Mouse (Mus musculus) limb, embryonic 15.5 days (tissue): ENCODE results near the gene 2310030G06Rik. TPM values are rescaled to one million over a fixed set of nuclear protein-coding genes. Genes with fewer than 3 reads are reported as not detected.

Experiments
- ATAC-seq: fragments of 200-750 bp; cut with Nextera tagmentation; 2 replicates; pipeline ENCODE4 v1.8.0; 2017; ENCODE audit warnings: low read depth, moderate TSS enrichment; ENCODE audit not compliant: insufficient number of reproducible peaks, low FRiP score, low TSS enrichment
- H3K27ac ChIP-seq: fragments of 300-500 bp; sonication (generic); 2 replicates; pipeline ENCODE4 v1.5.1; 2015; ENCODE audit warnings: moderate library complexity, mild to moderate bottlenecking, inconsistent platforms
- H3K27me3 ChIP-seq: fragments of 300-500 bp; sonication (generic); 2 replicates; pipeline ENCODE4 v1.6.1; 2015; ENCODE audit warnings: inconsistent platforms
- H3K36me3 ChIP-seq: fragments of 300-500 bp; sonication (generic); 2 replicates; pipeline ENCODE4 v1.6.1; 2015; ENCODE audit warnings: inconsistent platforms
- H3K4me1 ChIP-seq: fragments of 300-500 bp; sonication (generic); 2 replicates; pipeline ENCODE4 v1.6.1; 2015; ENCODE audit warnings: inconsistent platforms
- H3K4me2 ChIP-seq: fragments of 300-500 bp; sonication (generic); 2 replicates; pipeline ENCODE4 v1.6.1; 2015; ENCODE audit warnings: mild to moderate bottlenecking, inconsistent platforms
- H3K4me3 ChIP-seq: fragments of 300-500 bp; sonication (generic); 2 replicates; pipeline ENCODE4 v1.5.1; 2015; ENCODE audit warnings: mild to moderate bottlenecking, inconsistent platforms
- H3K9ac ChIP-seq: fragments of 300-500 bp; sonication (generic); 2 replicates; pipeline ENCODE4 v1.6.1; 2015; ENCODE audit warnings: inconsistent platforms
- H3K9me3 ChIP-seq: fragments of 300-500 bp; sonication (generic); 2 replicates; pipeline ENCODE4 v1.6.1; 2016; ENCODE audit warnings: inconsistent platforms
- WGBS: fragments of 180-500 bp; shearing (Covaris S2); methylation state at CpG from one replicate; pipeline ENCODE4 v1.1.7; 2015; 5-methylcytosine and 5-hydroxymethylcytosine counted together
- polyA plus RNA-seq: library from polyadenylated mRNA; unstranded; fragments of >200 nt; fragmentation: Nextera tagmentation; extraction: Ambion mirVana; gene quantifications from 2 replicates; pipeline ENCODE4 v1.2.1, GENCODE M21; 2015

Gene 2310030G06Rik
- 5.6 and 6.7 TPM in 2 replicates for polyA plus RNA-seq

DNA sequence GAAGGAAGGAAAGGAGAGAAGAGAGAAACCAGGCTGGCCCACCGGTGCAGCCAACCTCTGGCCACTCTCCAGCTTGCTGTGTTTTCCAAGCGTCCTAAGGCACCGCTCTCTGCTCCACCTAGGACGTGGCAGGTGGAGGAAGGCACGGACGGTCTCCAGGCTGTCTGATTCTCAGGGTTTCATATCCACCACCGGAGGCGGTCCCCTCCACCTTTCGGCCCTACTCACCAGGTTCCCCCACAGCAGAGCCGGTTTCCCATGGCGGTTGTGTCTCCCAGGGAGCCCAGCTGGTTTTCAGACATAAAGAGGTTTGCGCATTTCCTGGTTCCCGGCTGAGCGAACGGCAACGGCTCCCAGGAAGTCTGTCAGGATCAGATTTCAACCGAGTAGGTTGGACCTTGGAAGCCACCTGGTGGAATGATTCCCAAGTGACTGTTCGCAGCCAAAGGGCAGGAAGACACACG, at the start of gene 2310030G06Rik:
2310030G06Rik (minus strand) TSS at position 323 of the 464 bp plus-strand sequence.
- Histone ChIP-seq H3K4me3 (peak within 1 kb of the TSS; percentile 31), H3K9me3 (no peaks in the 10 kb centered on the region), H3K9ac (peak within 1 kb of the TSS; percentile 8; the same call in 1 of the 2 replicates), H3K27me3 (no peaks in the 10 kb centered on the region), H3K4me1 (peaks cover 12% of the 10 kb centered on the region), H3K27ac (peak within 1 kb of the TSS; percentile 5; the same call in 1 of the 2 replicates), H3K4me2 (peak within 1 kb of the TSS; percentile 45), H3K36me3 (no peaks in the 10 kb centered on the region)
- WGBS, result 2% methylated on average over 19 of the region's 19 CpGs
- no peak for ATAC-seq

- no peaks in the 10 kb centered on the region for H3K27me3 ChIP-seq
- peaks cover 69% of the 10 kb centered on the region for H3K36me3 ChIP-seq
- H3K9me3 ChIP-seq, result no peaks in the 10 kb centered on the region
- H3K4me1 ChIP-seq, result no peaks in the 10 kb centered on the region
- H3K27ac ChIP-seq, result no peak overlapping the region
- H3K4me3 ChIP-seq, result no peak overlapping the region
- no peak for ATAC-seq
- WGBS, result 84% methylated on average over 3 of the region's 3 CpGs
- H3K9ac ChIP-seq, result no peak overlapping the region
- no peak overlapping the region for H3K4me2 ChIP-seq
Observed at GRCm38 (mm10) chr9:50795266-50795665, 48.9 kb upstream of the 2310030G06Rik start.

DNA sequence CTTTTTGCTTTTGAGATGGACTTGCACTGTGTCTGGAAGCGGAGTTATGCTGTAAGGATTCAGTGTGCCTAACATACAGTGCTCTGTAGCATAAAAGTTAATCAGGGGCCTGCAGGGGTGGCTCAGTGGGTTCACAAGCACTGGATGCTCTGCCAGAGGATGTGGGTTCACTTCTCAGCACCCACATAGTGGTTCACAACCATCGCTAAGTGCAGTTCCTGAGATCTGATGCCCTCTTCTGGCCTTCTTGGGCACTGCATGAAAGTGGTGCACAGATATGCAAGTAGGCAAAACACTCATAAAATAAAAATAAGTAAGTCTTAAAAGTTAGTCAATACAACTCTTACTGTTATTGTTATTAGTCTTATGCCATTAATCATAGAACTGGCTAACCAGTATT, 35.8 kb upstream of the 2310030G06Rik start:
- Histone ChIP-seq H3K9me3 (no peaks in the 10 kb centered on the region), H3K27me3 (no peaks in the 10 kb centered on the region), H3K36me3 (peaks cover 75% of the 10 kb centered on the region), H3K4me2 (no peak overlapping the region), H3K27ac (no peak overlapping the region), H3K4me1 (no peaks in the 10 kb centered on the region), H3K4me3 (no peak overlapping the region), H3K9ac (no peak overlapping the region)
- WGBS, result 77% methylated on average over 2 of the region's 2 CpGs
- no peak for ATAC-seq

DNA sequence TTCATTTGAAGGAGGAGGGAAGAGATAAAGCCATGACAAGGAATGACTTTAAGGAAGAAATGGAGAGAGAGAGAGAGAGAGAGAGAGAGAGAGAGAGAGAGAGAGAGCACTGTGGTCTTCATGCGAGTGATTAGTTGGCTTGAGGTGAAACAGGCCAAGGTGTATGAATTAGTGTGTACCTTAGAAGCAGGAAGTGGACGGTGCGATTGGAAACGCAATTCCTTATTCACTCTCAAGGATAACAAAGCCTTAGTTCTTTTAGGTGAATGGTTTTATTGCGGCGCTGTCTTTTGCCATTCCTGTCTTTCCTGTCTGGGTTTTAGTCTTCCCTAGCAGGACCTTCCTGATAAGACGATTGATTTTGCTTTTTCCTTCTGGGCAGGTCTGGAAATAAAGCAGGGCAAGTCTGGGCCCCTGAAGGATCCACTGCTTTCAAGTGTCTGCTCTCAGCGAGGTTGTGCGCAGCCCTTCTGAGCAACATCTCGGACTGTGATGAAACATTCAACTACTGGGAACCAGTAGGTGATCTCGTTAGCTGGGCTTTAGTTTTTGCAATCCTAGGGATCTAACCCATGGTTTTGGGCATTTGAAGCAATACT, 29.9 kb upstream of the 2310030G06Rik start:
- Histone ChIP-seq H3K9me3 (no peaks in the 10 kb centered on the region), H3K9ac (peak overlapping the region; percentile 94; the same call in 1 of the 2 replicates), H3K4me3 (peak overlapping the region; percentile 91), H3K4me2 (peak overlapping the region; percentile 76), H3K27ac (peak overlapping the region; percentile 90; the same call in 1 of the 2 replicates), H3K27me3 (no peaks in the 10 kb centered on the region), H3K36me3 (peaks cover 31% of the 10 kb centered on the region), H3K4me1 (peaks cover 7% of the 10 kb centered on the region)
- ATAC-seq, result no peak
- WGBS, result 51% methylated on average over 11 of the region's 11 CpGs

DNA sequence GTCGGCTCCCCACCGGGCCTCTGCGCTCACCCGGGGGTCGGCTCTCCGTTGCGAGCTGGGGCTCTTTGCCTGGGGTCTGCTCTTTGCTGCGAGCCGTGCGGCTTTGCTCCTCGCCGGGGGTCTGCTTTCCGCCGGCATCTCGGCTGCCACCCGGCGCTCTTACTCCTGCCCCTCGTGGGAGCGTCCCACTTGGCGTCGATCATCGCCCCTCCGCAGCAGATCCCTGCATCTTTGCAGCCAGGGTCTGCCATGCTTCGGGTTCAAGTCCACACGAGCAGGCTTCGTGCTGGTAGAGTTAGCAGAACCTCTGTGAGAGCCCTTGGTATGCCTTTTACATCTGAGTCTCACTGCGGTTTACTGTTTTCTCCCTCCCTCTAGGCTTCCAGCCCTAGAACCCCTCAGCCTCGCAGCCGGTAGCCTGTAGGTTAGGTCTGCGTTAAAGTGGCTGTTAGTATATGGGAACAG, 29.4 kb upstream of the 2310030G06Rik start:
- ATAC-seq, result no peak
- no peaks in the 10 kb centered on the region for H3K27me3 ChIP-seq
- H3K27ac ChIP-seq, result peak overlapping the region; percentile 90
- H3K9ac ChIP-seq, result peak overlapping the region; percentile 94
- peak overlapping the region; percentile 76 for H3K4me2 ChIP-seq
- H3K9me3 ChIP-seq, result no peaks in the 10 kb centered on the region
- H3K4me3 ChIP-seq, result peak overlapping the region; percentile 91
- peaks cover 7% of the 10 kb centered on the region for H3K4me1 ChIP-seq
- peaks cover 28% of the 10 kb centered on the region for H3K36me3 ChIP-seq
- under 1% methylated on average over 30 of the region's 30 CpGs for WGBS

DNA sequence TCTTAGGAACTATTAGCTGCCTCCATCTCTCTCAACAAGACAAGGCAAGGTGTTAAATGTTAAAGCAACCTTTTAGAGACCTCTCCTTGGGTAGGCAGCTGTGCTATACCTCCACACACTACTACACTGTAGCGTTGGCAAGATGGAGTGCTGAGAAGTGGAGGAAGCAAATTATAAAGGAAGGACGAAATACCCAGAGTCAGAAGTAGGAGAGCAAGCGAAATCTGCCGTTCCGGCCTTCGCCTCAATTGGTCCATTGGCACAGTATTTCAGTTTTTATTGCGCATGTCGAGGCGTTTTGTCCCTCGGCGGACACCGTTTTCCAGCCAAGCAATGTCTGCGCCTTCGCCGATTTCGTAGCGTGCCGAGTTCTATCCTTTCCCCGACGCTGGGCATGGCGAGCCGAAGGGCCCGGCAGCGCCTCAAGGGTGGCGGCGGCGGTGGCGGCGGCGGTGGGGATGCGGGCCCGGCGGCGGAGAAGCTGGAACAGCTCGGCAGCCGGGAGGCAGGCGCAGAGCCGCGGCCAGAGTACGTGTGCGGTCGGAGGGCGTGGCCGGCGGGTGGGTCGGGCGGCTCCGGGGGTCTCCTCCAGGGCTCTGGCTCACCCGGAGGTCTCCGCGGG, 28.8 kb upstream of the 2310030G06Rik start, which contains the start of the genes Alg9 and 1110032A03Rik:
Alg9 (plus strand) TSS at position 29 of the 622 bp plus-strand sequence.
1110032A03Rik (minus strand) TSS at position 530 of the 622 bp plus-strand sequence.
- Histone ChIP-seq H3K27ac (peak within 1 kb of the TSS; percentile 90), H3K4me3 (peak within 1 kb of the TSS; percentile 91), H3K9me3 (no peaks in the 10 kb centered on the region), H3K9ac (peak within 1 kb of the TSS; percentile 94), H3K4me1 (peaks cover 7% of the 10 kb centered on the region), H3K27me3 (no peaks in the 10 kb centered on the region), H3K4me2 (peak within 1 kb of the TSS; percentile 76), H3K36me3 (peaks cover 24% of the 10 kb centered on the region)
- peak; percentile 72 for ATAC-seq
- WGBS, result under 1% methylated on average over 51 of the region's 51 CpGs

- no peak for ATAC-seq
- WGBS, result 59% methylated on average over 4 of the region's 4 CpGs
- H3K9me3 ChIP-seq, result no peaks in the 10 kb centered on the region
- H3K4me2 ChIP-seq, result peak overlapping the region; percentile 76
- peaks cover 12% of the 10 kb centered on the region for H3K4me1 ChIP-seq
- no peak overlapping the region for H3K9ac ChIP-seq
- H3K27me3 ChIP-seq, result no peaks in the 10 kb centered on the region
- H3K36me3 ChIP-seq, result peaks cover 14% of the 10 kb centered on the region; the same call in 1 of the 2 replicates
- H3K27ac ChIP-seq, result no peak overlapping the region
- H3K4me3 ChIP-seq, result 0 out of 2 replicates have a peak overlapping the region, but pooled peaks have one; percentile 91
Observed at GRCm38 (mm10) chr9:50774026-50774462, 27.7 kb upstream of the 2310030G06Rik start.

GRCm38 (mm10) chr9:50770011-50770410, 23.7 kb upstream of the 2310030G06Rik start:
- Histone ChIP-seq H3K9ac (no peak overlapping the region), H3K27ac (no peak overlapping the region), H3K4me1 (peaks cover 12% of the 10 kb centered on the region), H3K27me3 (no peaks in the 10 kb centered on the region), H3K4me2 (no peak overlapping the region), H3K9me3 (no peaks in the 10 kb centered on the region), H3K36me3 (peaks cover 9% of the 10 kb centered on the region; the same call in 1 of the 2 replicates), H3K4me3 (no peak overlapping the region)
- no peak for ATAC-seq
- WGBS, result 82% methylated on average over 2 of the region's 2 CpGs

- peak within 1 kb of the TSS; percentile 71 for H3K4me3 ChIP-seq
- peak; percentile 96 for ATAC-seq
- peaks cover 9% of the 10 kb centered on the region; the same call in 1 of the 2 replicates for H3K36me3 ChIP-seq
- H3K4me1 ChIP-seq, result peaks cover 12% of the 10 kb centered on the region
- 3% methylated on average over 59 of the region's 59 CpGs for WGBS
- no peaks in the 10 kb centered on the region for H3K9me3 ChIP-seq
- H3K9ac ChIP-seq, result peak within 1 kb of the TSS; percentile 70
- no peaks in the 10 kb centered on the region for H3K27me3 ChIP-seq
- peak within 1 kb of the TSS; percentile 95 for H3K27ac ChIP-seq
- H3K4me2 ChIP-seq, result peak within 1 kb of the TSS; percentile 76
Observed at GRCm38 (mm10) chr9:50768107-50769002, 22.0 kb upstream of the 2310030G06Rik start, which contains the start of gene Fdxacb1. Fdxacb1 (plus strand) TSS chr9:50768236.

DNA sequence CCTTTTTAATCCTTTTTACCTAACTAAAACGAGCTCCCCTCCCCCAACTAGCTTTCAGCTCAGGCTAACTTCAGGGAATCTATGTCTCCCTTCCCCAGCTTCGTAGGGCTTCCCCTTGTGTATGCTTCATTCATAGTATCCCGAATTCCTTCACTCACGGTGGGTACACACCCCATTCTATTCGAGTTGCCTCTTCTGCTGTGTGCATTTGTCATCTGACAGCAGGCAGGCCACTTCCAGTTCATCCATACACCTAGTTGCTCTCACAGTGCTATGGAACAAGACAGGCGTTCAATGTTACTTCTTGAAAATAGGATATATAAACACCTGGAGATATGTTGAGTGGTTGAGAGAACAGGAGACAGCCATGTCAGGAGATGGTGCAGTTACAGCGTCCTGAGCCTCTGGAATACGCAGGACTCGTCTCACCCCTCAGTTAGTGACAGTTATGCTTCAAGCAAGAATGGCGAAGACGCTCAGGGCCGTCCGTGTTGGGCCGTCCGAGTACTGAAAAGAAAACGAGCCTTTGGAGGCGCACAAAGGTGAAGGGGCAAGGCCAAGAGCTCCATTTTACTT, 21.3 kb upstream of the 2310030G06Rik start:
- H3K27me3 ChIP-seq, result no peaks in the 10 kb centered on the region
- peaks cover 12% of the 10 kb centered on the region for H3K4me1 ChIP-seq
- peak overlapping the region; percentile 95 for H3K27ac ChIP-seq
- H3K9me3 ChIP-seq, result no peaks in the 10 kb centered on the region
- peaks cover 9% of the 10 kb centered on the region; the same call in 1 of the 2 replicates for H3K36me3 ChIP-seq
- peak overlapping the region; percentile 76 for H3K4me2 ChIP-seq
- H3K4me3 ChIP-seq, result peak overlapping the region; percentile 71
- 5% methylated on average over 17 of the region's 17 CpGs for WGBS
- peak overlapping the region; percentile 70 for H3K9ac ChIP-seq
- ATAC-seq, result no peak

GRCm38 (mm10) chr9:50763331-50763730, 17.0 kb upstream of the 2310030G06Rik start:
- Histone ChIP-seq H3K4me1 (peaks cover 4% of the 10 kb centered on the region), H3K9me3 (no peaks in the 10 kb centered on the region), H3K36me3 (no peaks in the 10 kb centered on the region), H3K9ac (no peak overlapping the region), H3K4me3 (no peak overlapping the region), H3K4me2 (no peak overlapping the region), H3K27ac (no peak overlapping the region), H3K27me3 (no peaks in the 10 kb centered on the region)
- no peak for ATAC-seq
- WGBS, result 60% methylated on average over 1 of the region's 1 CpGs
